Mouse (Mus musculus): ENCODE measurements at regions not wholly inside any gene's neighbourhood (a gene's known extent, or its start where the extent isn't known, plus 50 kb on each side); places are given as distances from the start of the nearest gene placed in this dataset.

DNA sequence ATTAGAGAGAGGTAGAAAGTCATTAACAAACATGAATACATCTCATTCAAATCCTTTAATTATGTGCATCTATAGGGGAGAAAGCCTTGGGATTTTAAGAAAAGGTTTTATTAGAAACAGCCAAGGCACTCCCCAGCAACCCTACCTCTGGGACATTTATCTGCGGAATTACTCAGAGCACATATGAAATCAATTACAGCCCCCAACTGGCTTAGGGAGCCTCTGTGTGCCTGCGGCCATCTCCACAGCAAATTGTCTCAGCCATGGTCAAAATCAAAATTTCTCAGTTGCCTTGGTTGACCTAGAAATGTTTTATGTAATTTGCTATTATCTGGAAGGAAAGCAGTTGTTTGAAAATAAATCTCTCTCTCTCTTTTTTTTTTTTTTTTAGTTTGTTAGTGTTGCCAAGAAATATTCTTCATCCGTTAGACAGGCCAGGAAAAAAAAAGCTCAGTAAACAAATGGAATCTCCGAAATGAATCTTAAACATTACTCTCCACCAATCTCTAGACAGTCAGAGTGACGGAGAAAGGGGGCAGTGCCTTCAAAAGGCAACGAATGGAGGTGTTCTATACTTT, 110.0 kb upstream of the Lpar1 start:
- DNase-seq (ENCODE audit: extremely low spot score in 1 of 2, low spot score in 1 of 2), result no peak

DNA sequence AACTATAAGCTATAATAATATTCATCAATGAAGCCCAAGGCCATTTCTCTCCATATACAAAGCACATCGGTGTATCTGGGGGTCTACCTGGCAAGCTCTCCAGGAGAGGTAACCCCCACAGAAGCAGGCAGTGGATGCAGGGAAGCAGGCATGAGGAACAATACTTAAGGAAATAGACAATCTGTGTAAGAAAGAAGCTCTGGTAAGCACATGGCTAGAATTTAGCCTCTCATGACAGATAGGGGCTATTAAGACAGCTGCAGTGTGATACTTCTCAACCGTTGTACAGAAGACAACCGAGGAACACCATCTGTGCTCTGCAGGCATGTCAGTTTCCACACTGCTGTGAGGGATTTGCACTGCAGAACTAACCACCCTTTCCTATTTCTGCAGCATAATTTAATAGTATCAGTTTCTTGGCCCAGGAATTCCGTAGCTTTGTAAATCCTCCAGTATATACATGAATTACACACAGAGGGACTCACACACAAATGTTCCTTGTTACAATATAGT, 108.1 kb upstream of the Lpar1 start:
- DNase-seq (ENCODE audit: extremely low spot score in 1 of 2, low spot score in 1 of 2), result no peak

DNA sequence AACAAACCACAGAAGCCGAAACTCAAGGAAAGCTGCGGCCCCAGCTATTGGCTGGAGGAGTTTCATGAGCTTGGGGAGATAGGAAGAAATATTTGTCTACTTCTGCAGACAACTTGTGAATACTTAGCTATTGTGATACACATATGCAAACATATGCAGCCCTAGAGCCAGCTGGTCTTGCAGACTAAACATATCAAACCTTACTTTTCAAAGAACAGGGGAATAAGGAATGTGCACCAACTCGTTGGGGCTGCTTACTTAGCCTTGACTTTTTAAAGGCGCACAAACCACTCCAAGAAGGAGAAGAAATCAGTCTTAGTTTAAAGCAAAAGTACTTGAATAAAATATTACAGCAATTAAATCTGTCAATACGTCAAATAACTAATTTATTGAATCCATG, 106.8 kb upstream of the Lpar1 start:
- DNase-seq (ENCODE audit: extremely low spot score in 1 of 2, low spot score in 1 of 2), result no peak

DNA sequence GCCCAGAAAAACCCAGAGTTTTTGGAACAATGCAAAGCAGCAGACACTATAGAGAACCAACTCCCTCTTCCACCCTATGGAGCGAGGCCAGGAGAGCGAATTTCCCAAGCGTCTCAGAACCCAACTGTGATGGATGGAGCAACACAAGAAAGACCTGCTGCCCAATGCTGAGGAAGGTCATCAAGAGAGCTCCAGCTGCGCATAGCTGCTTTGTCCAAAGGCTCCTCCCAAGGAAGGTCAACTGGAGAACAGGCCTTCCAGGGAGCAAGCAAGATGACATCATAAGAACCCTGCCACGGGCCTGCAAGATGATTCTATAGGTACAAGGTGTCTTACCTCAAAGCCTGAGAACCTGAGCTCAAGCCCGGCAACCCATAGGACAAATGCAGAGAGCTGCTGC, 104.5 kb upstream of the Lpar1 start:
- DNase-seq (ENCODE audit: extremely low spot score in 1 of 2, low spot score in 1 of 2), result no peak

DNA sequence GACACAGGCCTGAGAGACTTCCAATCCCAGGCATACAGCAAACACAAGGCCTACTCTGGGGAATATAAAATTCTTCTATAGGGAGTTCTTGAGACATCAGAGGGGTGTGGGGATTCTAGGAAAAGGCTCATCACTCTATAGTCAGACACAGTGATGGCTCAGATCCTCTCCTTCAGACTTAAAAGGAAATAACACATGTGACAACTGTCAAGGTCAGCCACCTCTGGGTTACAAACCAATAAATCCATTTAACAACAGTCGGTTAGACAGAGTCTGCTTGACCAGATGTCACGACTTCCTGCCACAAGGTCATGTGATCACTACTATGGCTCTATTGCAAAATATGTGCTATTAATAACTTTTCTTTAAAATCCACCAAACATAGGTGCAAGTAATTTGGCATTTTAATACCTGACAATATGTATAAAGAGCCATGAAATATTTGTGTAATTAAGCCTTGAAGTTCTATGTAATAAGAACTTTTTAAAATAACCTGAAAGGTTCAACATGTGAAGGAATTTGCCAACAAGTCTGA, 94.1 kb upstream of the Lpar1 start:
- DNase-seq (ENCODE audit: extremely low spot score in 1 of 2, low spot score in 1 of 2), result no peak

DNA sequence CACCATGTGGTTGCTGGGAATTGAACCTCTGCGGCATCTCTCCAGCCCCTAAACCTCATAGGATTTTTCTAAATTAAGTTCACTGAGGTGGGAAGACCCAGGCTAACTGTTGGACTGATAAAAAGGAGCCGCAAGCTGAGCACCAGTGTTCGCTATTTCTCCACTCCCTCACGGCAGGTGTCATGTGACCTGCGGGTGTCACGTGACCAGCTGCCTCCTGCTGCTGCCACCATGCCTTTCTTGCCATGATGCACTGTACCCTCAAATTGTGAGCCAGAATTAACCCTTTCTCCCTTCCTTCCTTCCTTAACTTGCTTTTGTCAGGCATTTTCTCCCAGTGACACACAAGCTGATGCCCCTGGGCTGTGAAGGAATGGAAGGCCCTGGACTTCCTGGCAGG, 93.1 kb upstream of the Lpar1 start:
- no peak for DNase-seq (ENCODE audit: extremely low spot score in 1 of 2, low spot score in 1 of 2)

DNA sequence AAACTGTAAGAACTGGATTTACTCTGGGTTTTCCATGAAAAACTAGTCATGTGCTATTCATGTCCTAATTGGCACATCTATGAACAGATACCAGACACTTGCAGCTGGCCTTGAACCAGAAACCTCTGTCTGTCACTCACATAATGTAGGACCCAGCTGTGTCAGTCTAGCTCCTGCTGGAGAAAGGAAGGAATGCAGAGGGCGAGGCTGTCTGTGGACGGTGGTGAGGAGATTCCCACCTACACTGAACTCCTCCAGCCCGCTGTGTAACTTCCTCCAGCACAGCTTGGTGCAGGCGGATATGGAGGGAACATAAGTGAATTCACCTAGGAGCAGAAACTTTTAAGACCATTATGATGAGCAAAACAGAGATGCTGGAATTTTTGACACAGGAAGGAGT, 89.7 kb upstream of the Lpar1 start:
- peak in 1 of 2 experiments; percentile 4 for DNase-seq (ENCODE audit: extremely low spot score in 1 of 2, low spot score in 1 of 2)

DNA sequence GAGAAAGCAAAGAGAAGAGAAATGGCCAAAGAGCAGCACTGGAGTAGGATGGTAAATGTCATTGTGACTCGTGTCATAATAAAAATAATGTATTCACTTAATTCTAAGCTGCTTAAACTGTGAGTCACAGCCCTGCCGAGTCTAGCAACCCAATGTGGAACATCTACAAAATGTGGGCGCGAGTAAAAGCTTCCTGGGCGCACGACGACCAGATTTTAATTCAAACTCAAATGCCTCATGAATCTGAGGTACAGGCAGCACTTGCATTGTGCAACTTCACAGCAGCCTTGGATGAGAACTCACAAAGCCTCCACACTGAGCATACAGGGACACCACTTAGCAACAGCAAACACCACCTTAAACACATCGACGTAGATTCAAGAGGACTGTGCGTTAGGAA, 88.5 kb upstream of the Lpar1 start:
- DNase-seq (ENCODE audit: extremely low spot score in 1 of 2, low spot score in 1 of 2), result peak; percentile 8 to 62

DNA sequence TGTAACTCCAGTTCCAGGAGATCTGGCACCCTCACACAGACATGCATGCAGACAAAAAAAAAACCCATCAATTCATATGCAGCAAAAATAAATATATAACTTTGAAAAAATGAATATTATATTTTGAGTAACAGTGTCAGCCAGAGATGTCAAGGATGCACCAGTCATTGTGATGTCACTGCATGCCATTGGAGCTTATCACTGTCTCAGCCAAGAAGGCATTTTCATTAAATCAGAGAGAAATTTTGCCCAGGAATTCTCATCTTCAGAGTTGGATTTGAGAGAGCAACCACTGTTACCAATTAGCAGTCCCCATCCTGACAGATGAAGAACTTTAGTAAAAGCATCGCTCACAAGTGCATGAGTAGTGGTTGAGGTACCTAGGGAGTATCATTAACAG, 79.0 kb upstream of the Lpar1 start:
- no peak for DNase-seq (ENCODE audit: extremely low spot score in 1 of 2, low spot score in 1 of 2)

DNA sequence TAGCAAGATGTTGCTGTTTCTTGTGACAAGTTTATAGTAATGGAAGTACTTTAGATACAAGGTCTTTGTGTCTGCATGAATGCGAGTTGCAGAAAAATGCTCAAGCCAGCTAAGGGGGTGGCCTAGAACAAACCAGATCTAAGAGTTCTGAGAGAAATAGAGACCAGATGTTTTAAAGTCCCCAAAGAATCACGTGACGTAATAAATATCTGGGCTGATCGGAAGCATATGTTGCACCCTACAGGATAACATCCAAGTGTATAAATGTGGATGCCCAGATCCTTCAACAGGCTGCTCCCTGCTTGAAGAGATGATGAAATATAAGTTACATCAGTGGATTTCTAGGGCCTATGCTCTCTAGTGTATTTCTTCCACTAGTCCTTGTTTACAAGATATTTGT, 77.7 kb upstream of the Lpar1 start:
- no peak for DNase-seq (ENCODE audit: extremely low spot score in 1 of 2, low spot score in 1 of 2)

DNA sequence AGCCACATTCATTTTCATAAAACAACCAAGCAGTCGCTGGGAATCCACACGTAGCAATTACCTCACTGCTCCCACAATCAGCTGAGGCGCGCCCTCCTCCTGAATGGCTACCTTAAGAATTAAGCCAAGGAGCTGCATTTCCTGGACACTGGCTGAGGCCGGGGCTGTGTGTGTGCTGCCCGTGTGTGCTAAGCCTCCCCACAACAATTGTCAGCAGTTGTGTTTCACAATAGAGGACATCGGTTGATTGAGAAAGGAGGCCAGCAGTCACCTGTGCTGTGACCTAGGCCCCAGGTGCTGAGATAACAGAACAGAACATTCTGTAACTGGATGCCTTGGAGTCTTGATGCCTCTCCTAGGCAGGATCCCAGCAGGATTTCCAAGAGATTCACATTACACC, 73.3 kb upstream of the Lpar1 start:
- DNase-seq (ENCODE audit: extremely low spot score in 1 of 2, low spot score in 1 of 2), result no peak

DNA sequence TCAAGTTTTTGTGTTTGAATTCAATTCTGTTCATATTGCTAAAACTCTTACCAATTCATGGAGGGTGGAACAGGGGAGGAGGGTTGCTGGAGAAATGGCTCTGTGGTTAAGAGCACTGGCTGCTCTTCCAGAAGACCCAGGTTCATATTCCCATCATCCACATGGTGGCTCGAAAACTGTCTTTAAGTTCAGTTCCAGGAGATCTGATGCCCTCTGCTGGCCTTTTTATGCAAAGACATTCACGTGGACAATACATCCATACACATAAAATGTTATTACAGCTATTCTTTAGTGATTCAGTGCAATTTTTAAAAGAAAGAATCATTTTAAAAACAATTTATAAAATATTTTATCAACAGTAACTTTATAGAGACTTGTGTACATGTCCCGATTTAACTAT, 70.4 kb upstream of the Lpar1 start:
- DNase-seq (ENCODE audit: extremely low spot score in 1 of 2, low spot score in 1 of 2), result no peak

DNA sequence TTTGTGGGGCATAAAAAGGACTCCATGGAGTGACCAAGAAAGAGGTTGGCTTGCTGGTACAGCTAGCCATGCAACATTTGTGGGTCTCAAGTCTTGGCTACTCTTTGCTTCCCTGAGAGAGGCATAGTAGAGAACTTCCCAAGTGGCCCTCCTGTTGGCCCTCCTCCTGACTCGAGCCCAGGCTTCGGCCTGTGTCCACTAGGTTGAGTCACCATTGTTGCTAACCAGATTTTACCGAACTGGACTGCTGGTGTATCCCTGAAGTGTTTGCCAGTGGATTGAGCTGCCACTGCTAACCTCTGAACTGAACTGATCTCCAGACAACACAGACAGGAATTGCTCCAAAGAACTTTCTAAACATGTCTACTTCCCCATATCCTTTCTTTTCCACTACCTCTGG, 66.9 kb upstream of the Lpar1 start:
- no peak for DNase-seq (ENCODE audit: extremely low spot score in 1 of 2, low spot score in 1 of 2)

DNA sequence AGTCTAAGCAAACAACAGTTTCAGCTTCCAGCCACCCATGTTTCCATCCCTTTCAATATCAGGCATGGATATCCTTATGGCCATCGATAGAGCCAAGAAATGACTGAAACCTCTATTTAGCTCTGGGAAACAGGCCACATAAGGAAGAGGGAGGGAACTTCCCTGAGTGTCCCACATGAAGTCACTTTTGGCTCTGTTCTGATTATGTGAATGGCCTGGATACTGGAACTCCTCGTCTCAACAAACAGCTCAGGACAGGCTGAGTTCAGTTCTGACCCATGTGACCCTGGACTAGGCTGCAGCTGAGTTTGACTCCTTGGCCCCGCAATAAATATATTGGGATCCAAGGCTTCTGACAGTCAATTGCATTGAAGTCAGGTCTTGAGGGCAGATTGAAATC, 63.6 kb upstream of the Lpar1 start:
- no peak for DNase-seq (ENCODE audit: extremely low spot score in 1 of 2, low spot score in 1 of 2)

DNA sequence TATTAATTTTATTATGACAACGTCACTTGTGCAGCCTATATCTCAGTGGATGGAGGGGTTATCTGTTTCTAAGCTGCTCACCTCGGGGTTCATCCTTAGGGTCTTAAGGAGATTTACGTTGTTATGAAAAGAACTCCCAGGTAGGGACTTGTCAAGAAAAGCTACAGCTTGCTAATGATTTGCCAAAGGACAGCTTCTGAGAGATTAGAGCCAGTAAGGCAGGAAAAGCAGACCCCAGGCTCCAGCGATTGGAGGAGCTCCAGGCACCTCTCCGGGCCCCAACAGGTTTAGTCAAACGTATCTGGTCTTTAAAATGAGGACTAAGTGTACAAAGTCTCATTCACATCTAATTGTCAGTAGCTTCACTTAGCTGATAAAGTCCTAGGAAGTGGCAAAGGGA, 59.8 kb upstream of the Lpar1 start:
- no peak for DNase-seq (ENCODE audit: extremely low spot score in 1 of 2, low spot score in 1 of 2)

DNA sequence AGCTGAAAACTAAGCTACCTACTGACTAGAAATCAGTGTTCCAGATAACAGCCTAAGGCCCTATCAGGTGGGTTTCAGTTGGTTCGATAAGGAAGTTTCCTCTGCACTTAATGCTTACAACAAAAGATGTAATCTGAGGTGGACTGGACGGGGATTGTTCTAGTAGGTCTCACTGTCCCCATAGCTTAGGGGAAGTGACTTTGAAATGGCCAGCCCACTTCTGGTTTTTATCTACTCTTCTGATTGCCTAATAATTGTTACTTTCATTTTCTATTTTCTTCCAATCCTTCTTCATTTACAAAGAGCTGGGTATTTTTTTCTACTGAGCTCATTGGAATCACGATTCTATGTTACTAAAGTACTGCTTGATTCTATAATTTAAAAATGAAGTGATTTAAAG, 59.3 kb upstream of the Lpar1 start:
- DNase-seq (ENCODE audit: extremely low spot score in 1 of 2, low spot score in 1 of 2), result no peak

DNA sequence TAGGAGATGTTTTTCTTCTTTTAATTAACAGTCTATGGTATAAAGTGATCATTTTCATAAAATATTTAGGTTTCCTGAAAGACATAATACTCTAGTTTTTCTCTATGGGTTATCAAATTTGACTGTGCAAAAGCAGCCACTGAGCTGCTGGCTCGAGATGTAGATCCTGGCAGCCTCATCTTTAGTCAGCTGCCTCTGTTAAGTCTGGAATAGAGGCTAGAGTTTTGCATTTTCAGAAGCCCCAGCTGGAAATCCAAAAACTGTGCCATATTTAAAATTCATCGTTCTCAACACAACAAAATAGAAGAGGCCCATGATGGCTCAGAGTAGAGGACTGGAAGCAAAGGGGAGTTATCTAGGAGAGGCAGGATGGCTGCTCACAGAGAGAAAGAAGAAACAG, 53.8 kb upstream of the Lpar1 start:
- DNase-seq (ENCODE audit: extremely low spot score in 1 of 2, low spot score in 1 of 2), result no peak

DNA sequence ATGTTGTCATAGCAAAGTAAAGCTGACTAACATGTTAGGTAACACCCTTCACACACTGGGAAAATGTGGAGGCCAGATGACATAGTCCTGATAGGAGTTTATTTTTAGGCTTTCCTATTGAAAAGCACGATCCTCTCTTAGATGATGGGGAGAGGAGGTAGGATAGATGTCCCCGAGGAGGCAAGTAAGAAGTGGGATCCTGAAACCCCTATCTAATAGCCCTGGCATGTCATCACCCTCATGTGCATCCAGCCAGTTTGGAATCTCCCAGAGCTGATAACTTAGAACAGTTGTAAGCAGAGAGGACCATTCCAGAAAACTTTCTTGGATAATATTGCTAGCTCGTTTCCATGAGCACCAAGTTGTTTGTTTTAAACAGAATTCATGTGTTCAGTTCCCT, 52.2 kb upstream of the Lpar1 start:
- no peak for DNase-seq (ENCODE audit: extremely low spot score in 1 of 2, low spot score in 1 of 2)
